Mouse (Mus musculus) heart, adult 2 months (tissue): ENCODE data around the gene Fam72a.

Experiments
- CTCF ChIP-seq: fragments of 200-600 bp; IDR thresholded peaks from 2 replicates; pipeline ENCODE4 v1.8.1; 2022; ENCODE audit warnings: antibody characterized with exemption, mild to moderate bottlenecking, moderate library complexity
- EP300 ChIP-seq: fragments of 200-500 bp; IDR thresholded peaks from 2 replicates; pipeline ENCODE4 v1.6.1; 2011; ENCODE audit warnings: low read depth, low read length, control low read depth; ENCODE audit not compliant: insufficient read depth
- POLR2A ChIP-seq: fragments of 200-500 bp; IDR thresholded peaks from 2 replicates; pipeline ENCODE4 v1.6.1; 2011; ENCODE audit warnings: mild to moderate bottlenecking, low read depth, low read length, control low read depth; ENCODE audit not compliant: insufficient read depth

DNA sequence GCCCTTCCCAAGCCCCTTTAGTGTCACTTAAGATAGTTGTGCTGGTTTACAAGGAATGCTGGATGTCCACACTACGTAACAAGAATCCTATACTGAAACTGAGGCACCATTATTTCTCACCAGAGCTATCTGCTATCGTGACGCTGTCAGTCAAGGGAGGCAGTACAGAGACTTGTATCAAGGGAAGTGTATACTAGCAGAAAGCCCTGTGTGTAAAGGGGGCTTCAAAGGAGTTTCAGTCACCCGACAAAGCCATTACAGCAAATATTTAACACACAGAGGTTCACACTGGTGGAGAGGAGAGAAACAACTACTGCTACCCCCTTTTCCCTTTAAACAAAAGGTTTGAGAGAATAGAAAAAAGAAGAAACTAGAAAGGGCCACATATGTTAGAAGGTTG, 36.1 kb upstream of the Fam72a start:
- TF ChIP-seq POLR2A (no peak), CTCF (no peak), EP300 (no peak)
